Mouse (Mus musculus) CH12.LX (cell line): Measurements from ENCODE around the gene Slc17a8. TPM values are rescaled to one million over a fixed set of nuclear protein-coding genes. Genes with fewer than 3 reads are reported as not detected.

Experiments
- DNase-seq: peaks from one replicate; pipeline ENCODE4 v3.0.0-alpha.2; 2013; ENCODE audit errors: extremely low read depth
- H3K27ac ChIP-seq: 2 replicates; pipeline ENCODE4 v1.5.1; 2012; ENCODE audit warnings: low read depth, mild to moderate bottlenecking, control low read depth, moderate library complexity; ENCODE audit not compliant: insufficient read depth
- H3K27me3 ChIP-seq: replicated peaks from 2 replicates; pipeline ENCODE3; 2012; ENCODE audit warnings: inconsistent platforms
- H3K36me3 ChIP-seq, 2 experiments: replicated peaks in 1 of 2; 2 replicates each; pipeline versions ENCODE3 to v1.6.1; 2012; ENCODE audit warnings: inconsistent platforms in 1 of 2, low read length in 1 of 2, mild to moderate bottlenecking in 1 of 2, mixed read lengths in 1 of 2, moderate library complexity in 1 of 2; ENCODE audit not compliant: control insufficient read depth in 1 of 2, insufficient read depth in 1 of 2
- H3K4me1 ChIP-seq, 2 experiments: 2 replicates each; pipeline ENCODE4 v1.6.1; 2012; ENCODE audit warnings: inconsistent platforms in 1 of 2, moderate library complexity in 1 of 2; ENCODE audit not compliant: insufficient read depth in 2 of 2, control insufficient read depth in 1 of 2
- H3K4me2 ChIP-seq: 2 replicates; pipeline ENCODE4 v1.6.1; 2012; ENCODE audit warnings: low read depth, mild to moderate bottlenecking, control low read depth; ENCODE audit not compliant: poor library complexity, insufficient read depth, severe bottlenecking
- H3K4me3 ChIP-seq, 3 experiments: fragments of 150-350 bp in 1 of 3; sonication (generic) in 1 of 3; replicated peaks in 1 of 3; 2 replicates each; pipeline versions ENCODE3 to v1.5.1; 2011 to 2012; ENCODE audit warnings: low read depth in 2 of 3, low read length in 2 of 3, mild to moderate bottlenecking in 2 of 3, moderate library complexity in 2 of 3, control low read depth in 1 of 3, improper control_type of control experiment in 1 of 3, inconsistent platforms in 1 of 3, mixed read lengths in 1 of 3; ENCODE audit not compliant: poor library complexity in 1 of 3
- H3K79me2 ChIP-seq: replicated peaks from 2 replicates; pipeline ENCODE4 v1.6.1; 2012; ENCODE audit warnings: mild to moderate bottlenecking, moderate library complexity; ENCODE audit not compliant: control insufficient read depth, poor library complexity, insufficient read depth, severe bottlenecking; ENCODE audit errors: extremely low read depth
- H3K9ac ChIP-seq: 2 replicates; pipeline ENCODE4 v1.6.1; 2012; ENCODE audit warnings: low read depth, mild to moderate bottlenecking, control low read depth, moderate library complexity; ENCODE audit not compliant: insufficient read depth
- H3K9me3 ChIP-seq: replicated peaks from 2 replicates; pipeline ENCODE3; 2012; ENCODE audit warnings: low read length, inconsistent platforms, mixed read lengths
- BHLHE40 ChIP-seq: IDR thresholded peaks from 2 replicates; pipeline ENCODE4 v1.6.1; 2011; ENCODE audit warnings: mild to moderate bottlenecking, low read depth, low read length, improper control_type of control experiment
- CTCF ChIP-seq, 2 experiments: IDR thresholded peaks in 1 of 2; conservative IDR thresholded peaks in 1 of 2; 2 replicates each; pipeline ENCODE4 v1.5.1; 2011 to 2012; ENCODE audit warnings: low read depth in 2 of 2, low read length in 2 of 2, improper control_type of control experiment in 1 of 2, inconsistent platforms in 1 of 2, mild to moderate bottlenecking in 1 of 2, moderate library complexity in 1 of 2
- E2F4 ChIP-seq: IDR thresholded peaks from 2 replicates; pipeline ENCODE4 v1.6.1; 2011; ENCODE audit warnings: low read depth, low read length, improper control_type of control experiment; ENCODE audit not compliant: insufficient replicate concordance
- ELF1 ChIP-seq: IDR thresholded peaks from 2 replicates; pipeline ENCODE4 v1.6.1; 2014; ENCODE audit warnings: low read depth, mild to moderate bottlenecking, inconsistent platforms, low read length, improper control_type of control experiment
- ETS1 ChIP-seq: conservative IDR thresholded peaks from 2 replicates; pipeline ENCODE4 v1.6.1; 2012; ENCODE audit warnings: low read depth, mild to moderate bottlenecking, inconsistent platforms, low read length, improper control_type of control experiment, moderate library complexity
- GABPA ChIP-seq: IDR thresholded peaks from 2 replicates; pipeline ENCODE4 v1.6.1; 2012; ENCODE audit warnings: low read depth, low read length, improper control_type of control experiment, inconsistent platforms; ENCODE audit not compliant: insufficient replicate concordance
- HCFC1 ChIP-seq: IDR thresholded peaks from 2 replicates; pipeline ENCODE4 v1.6.1; 2012; ENCODE audit warnings: low read depth, mild to moderate bottlenecking, inconsistent platforms, low read length, improper control_type of control experiment
- IRF4 ChIP-seq: IDR thresholded peaks from 2 replicates; pipeline ENCODE4 v1.6.1; 2014; ENCODE audit warnings: low read depth, mild to moderate bottlenecking, inconsistent platforms, low read length, improper control_type of control experiment
- JUN ChIP-seq: IDR thresholded peaks from 2 replicates; pipeline ENCODE4 v1.6.1; 2011; ENCODE audit warnings: low read depth, mild to moderate bottlenecking, low read length, improper control_type of control experiment, moderate library complexity; ENCODE audit not compliant: insufficient read depth
- JUND ChIP-seq: conservative IDR thresholded peaks from 2 replicates; pipeline ENCODE4 v1.6.1; 2011; ENCODE audit warnings: low read depth, low read length, improper control_type of control experiment
- MAFK ChIP-seq: IDR thresholded peaks from 2 replicates; pipeline ENCODE4 v1.6.1; 2011; ENCODE audit warnings: low read length, improper control_type of control experiment; ENCODE audit not compliant: insufficient replicate concordance
- MAX ChIP-seq: IDR thresholded peaks from 2 replicates; pipeline ENCODE4 v1.6.1; 2011; ENCODE audit warnings: low read length, improper control_type of control experiment
- MAZ ChIP-seq: IDR thresholded peaks from 2 replicates; pipeline ENCODE4 v1.6.1; 2012; ENCODE audit warnings: low read depth, mild to moderate bottlenecking, inconsistent platforms, low read length, improper control_type of control experiment, moderate library complexity
- MXI1 ChIP-seq: IDR thresholded peaks from 2 replicates; pipeline ENCODE4 v1.6.1; 2011; ENCODE audit warnings: mild to moderate bottlenecking, low read depth, low read length, improper control_type of control experiment
- MYC ChIP-seq: IDR thresholded peaks from 2 replicates; pipeline ENCODE4 v1.6.1; 2011; ENCODE audit warnings: low read depth, mild to moderate bottlenecking, improper control_type of control experiment, low read length
- PAX5 ChIP-seq: IDR thresholded peaks from 2 replicates; pipeline ENCODE4 v1.6.1; 2012; ENCODE audit warnings: low read length, inconsistent platforms, mixed read lengths
- POLR2A ChIP-seq: IDR thresholded peaks from 2 replicates; pipeline ENCODE4 v1.6.1; 2011; ENCODE audit warnings: low read depth, mild to moderate bottlenecking, improper control_type of control experiment, low read length
- POLR2AphosphoS2 ChIP-seq: IDR thresholded peaks from 2 replicates; pipeline ENCODE4 v1.6.1; 2011; ENCODE audit warnings: low read depth, low read length, improper control_type of control experiment
- RCOR1 ChIP-seq: conservative IDR thresholded peaks from 2 replicates; pipeline ENCODE4 v1.6.1; 2012; ENCODE audit warnings: low read depth, mild to moderate bottlenecking, inconsistent platforms, low read length, improper control_type of control experiment
- UBTF ChIP-seq: IDR thresholded peaks from 2 replicates; pipeline ENCODE4 v1.6.1; 2012; ENCODE audit warnings: low read depth, mild to moderate bottlenecking, inconsistent platforms, low read length, improper control_type of control experiment, moderate library complexity
- USF1 ChIP-seq: IDR thresholded peaks from 2 replicates; pipeline ENCODE4 v1.6.1; 2014; ENCODE audit warnings: low read depth, mild to moderate bottlenecking, inconsistent platforms, low read length, improper control_type of control experiment
- ZKSCAN1 ChIP-seq: IDR thresholded peaks from 2 replicates; pipeline ENCODE4 v1.6.1; 2012; ENCODE audit warnings: low read depth, inconsistent platforms, low read length, improper control_type of control experiment, borderline replicate concordance
- ZMIZ1 ChIP-seq: IDR thresholded peaks from 2 replicates; pipeline ENCODE4 v1.6.1; 2012; ENCODE audit warnings: low read depth, mild to moderate bottlenecking, inconsistent platforms, low read length, improper control_type of control experiment
- ZNF384 ChIP-seq: IDR thresholded peaks from 2 replicates; pipeline ENCODE4 v1.6.1; 2012; ENCODE audit warnings: low read depth, low read length, improper control_type of control experiment, inconsistent platforms
- dilution Hi-C: fragments of 300-500 bp; cut with MboI; formaldehyde crosslinking; loops from 2 replicates; pipeline ENCODE4 v1.14.3; 2020; ENCODE audit warnings: low sequenced_read_pairs; ENCODE audit not compliant: extremely low pct_unique_long_range_greater_than_20kb, extremely low pct_ligation_motif_present
- in situ Hi-C: fragments of 300-500 bp; cut with MboI; formaldehyde crosslinking; loops from 3 replicates; pipeline ENCODE4 v1.14.3; 2019; ENCODE audit warnings: low sequenced_read_pairs, low pct_ligation_motif_present, low pct_unique_long_range_greater_than_20kb, mixed read lengths
- polyA plus RNA-seq: library from polyadenylated mRNA; unstranded; fragments of >175 nt; gene quantifications from 2 replicates; pipeline ENCODE4 v1.2.1, GENCODE M21; 2012; ENCODE audit warnings: low read depth; ENCODE audit not compliant: insufficient read length
- total RNA-seq, 2 experiments: library from RNA; depleted of rRNA; stranded (reverse); fragments of 300-350 nt in 1 of 2; fragments of >200 nt in 1 of 2; gene quantifications; 2 replicates each; pipeline ENCODE4 v1.2.3; 2012 to 2014

Gene Slc17a8
- total and polyA plus RNA-seq, 3 experiments, result not detected

GRCm38 (mm10) chr10:89531194-89531634, 89.8 kb downstream of the Slc17a8 start:
- Histone ChIP-seq H3K9ac (no peak overlapping the region), H3K79me2 (no peaks in the 10 kb centered on the region), H3K27ac (no peak overlapping the region), H3K9me3 (no peaks in the 10 kb centered on the region), H3K4me2 (no peak overlapping the region), H3K27me3 (no peaks in the 10 kb centered on the region), H3K4me3 (no peak overlapping the region), H3K4me1 (no peaks in the 10 kb centered on the region), H3K36me3 (no peaks in the 10 kb centered on the region)
- in situ Hi-C loops, result no loop called here
- DNase-seq, result no peak
- TF ChIP-seq IRF4, result no peak
- no peak for TF ChIP-seq BHLHE40
- no peak for TF ChIP-seq POLR2A
- no peak for TF ChIP-seq MAZ
- no peak for TF ChIP-seq USF1
- no peak for TF ChIP-seq GABPA
- no peak for TF ChIP-seq JUND
- TF ChIP-seq RCOR1, result no peak
- no peak for TF ChIP-seq UBTF
- no peak for TF ChIP-seq MAFK
- TF ChIP-seq MAX, result no peak
- TF ChIP-seq ZMIZ1, result no peak
- TF ChIP-seq ELF1, result no peak
- no peak for TF ChIP-seq HCFC1
- TF ChIP-seq ETS1, result no peak
- no peak for TF ChIP-seq MXI1
- dilution Hi-C loops, result no loop called here

- H3K79me2 ChIP-seq, result no peaks in the 10 kb centered on the region
- TF ChIP-seq ZMIZ1, result no peak
- TF ChIP-seq MAZ, result no peak
- no peak for TF ChIP-seq ZKSCAN1
- no peak for TF ChIP-seq CTCF (conservative IDR thresholded peaks at IDR 0.05 in 1 of 2, IDR thresholded peaks at IDR 0.05 in 1 of 2; ENCODE audit: low read depth in 2 of 2, low read length in 2 of 2)
- no peak for TF ChIP-seq USF1
- TF ChIP-seq PAX5, result no peak
- TF ChIP-seq JUN, result no peak
- no peak for TF ChIP-seq ELF1
- TF ChIP-seq MXI1, result no peak
- no peak for TF ChIP-seq ZNF384
- TF ChIP-seq E2F4, result no peak
- no peak for TF ChIP-seq IRF4
- no peak for TF ChIP-seq JUND
- no peak for TF ChIP-seq POLR2A
- no peak for TF ChIP-seq GABPA
- TF ChIP-seq MAFK, result no peak
- TF ChIP-seq MYC, result no peak
- TF ChIP-seq POLR2AphosphoS2, result no peak
- H3K27ac ChIP-seq, result no peak overlapping the region
- DNase-seq, result no peak
- dilution Hi-C loops, result no loop called here
- in situ Hi-C loops, result no loop called here
- no peaks in the 10 kb centered on the region for H3K36me3 ChIP-seq
- H3K4me2 ChIP-seq, result no peak overlapping the region; the same call in 1 of the 2 replicates
- no peak overlapping the region for H3K9ac ChIP-seq
- H3K27me3 ChIP-seq, result no peaks in the 10 kb centered on the region
- no peak overlapping the region for H3K4me3 ChIP-seq
- no peaks in the 10 kb centered on the region for H3K9me3 ChIP-seq
- no peaks in the 10 kb centered on the region for H3K4me1 ChIP-seq
Measured at GRCm38 (mm10) chr10:89527054-89527453, 94.0 kb downstream of the Slc17a8 start.
